Mouse (Mus musculus): ENCODE measurements around the gene Ankrd13d. TPM values are rescaled to one million over a fixed set of nuclear protein-coding genes. Genes with fewer than 3 reads are reported as not detected.

Ankrd13d gene
- polyA plus RNA-seq (2014; fragmentation: Nextera tagmentation; extraction: Ambion mirVana) = 8.6 and 11.0 TPM in 2 replicates

DNA sequence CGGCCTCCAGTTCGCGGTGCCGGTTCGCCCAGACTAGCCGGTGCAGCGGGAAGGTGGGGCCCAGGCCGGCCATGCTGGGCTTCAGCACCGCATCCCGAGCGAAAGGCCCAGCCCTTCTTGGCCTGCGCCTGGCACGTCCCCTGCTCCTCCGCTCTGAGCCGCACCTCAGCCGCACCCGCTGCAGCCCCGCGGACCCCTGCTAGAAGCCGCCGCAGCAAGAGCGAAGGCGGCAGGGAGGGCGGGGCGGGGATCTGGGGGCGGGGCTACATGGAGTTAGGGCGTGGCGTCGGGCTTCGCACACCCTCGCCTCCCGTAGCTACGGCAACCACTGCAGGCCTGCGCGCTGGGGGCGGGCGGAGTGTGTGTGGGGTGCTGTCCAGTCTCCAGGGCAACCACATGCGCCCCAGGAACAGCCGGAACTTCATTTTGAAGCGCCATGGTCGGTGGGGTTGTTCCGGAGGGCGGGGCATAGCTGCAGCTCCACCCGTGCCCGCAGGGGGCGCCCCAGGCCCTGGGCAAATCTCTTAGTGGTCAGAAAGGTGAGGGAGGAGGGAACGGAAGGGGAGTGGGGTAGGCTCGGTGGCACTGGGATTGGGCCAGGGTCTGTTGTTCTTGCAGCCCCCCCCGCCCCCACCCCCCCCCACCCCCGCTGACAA, at the start of gene Ankrd13d:
Gene Ankrd13d, minus strand, starts transcription at position 240 of the 656 bp plus-strand sequence.
- H3K4me2 ChIP-seq (replicated peaks; ENCODE audit: low read depth, low read length) = peak within 1 kb of the TSS; percentile 76
- 0 out of 2 replicates have a peak, but pooled peaks cover 3% of the 10 kb centered on the region for H3K4me1 ChIP-seq (replicated peaks; ENCODE audit: control insufficient read depth, insufficient read depth, low read length)
- peaks cover 5% of the 10 kb centered on the region for H3K36me3 ChIP-seq (ENCODE audit: control insufficient read depth, insufficient read depth, low read length)
- no peaks in the 10 kb centered on the region for H3K9me3 ChIP-seq (ENCODE audit: control insufficient read depth, low read length)
- H3K27ac ChIP-seq (ENCODE audit: low read depth, low read length) = no peak within 1 kb of the TSS
- ATAC-seq (ENCODE audit: low FRiP score) = peak; percentile 96
- peak within 1 kb of the TSS; percentile 53 for H3K4me3 ChIP-seq (ENCODE audit: low read depth, low read length)
- DNase-seq (ENCODE audit: low spot score) = peak; percentile 92
- under 1% methylated on average over 43 of the region's 50 CpGs for WGBS
- peak within 1 kb of the TSS; percentile 66 for H3K9ac ChIP-seq (ENCODE audit: low read depth, low read length)
- H3K27me3 ChIP-seq (ENCODE audit: control insufficient read depth, insufficient read depth, low read length) = no peaks in the 10 kb centered on the region

DNA sequence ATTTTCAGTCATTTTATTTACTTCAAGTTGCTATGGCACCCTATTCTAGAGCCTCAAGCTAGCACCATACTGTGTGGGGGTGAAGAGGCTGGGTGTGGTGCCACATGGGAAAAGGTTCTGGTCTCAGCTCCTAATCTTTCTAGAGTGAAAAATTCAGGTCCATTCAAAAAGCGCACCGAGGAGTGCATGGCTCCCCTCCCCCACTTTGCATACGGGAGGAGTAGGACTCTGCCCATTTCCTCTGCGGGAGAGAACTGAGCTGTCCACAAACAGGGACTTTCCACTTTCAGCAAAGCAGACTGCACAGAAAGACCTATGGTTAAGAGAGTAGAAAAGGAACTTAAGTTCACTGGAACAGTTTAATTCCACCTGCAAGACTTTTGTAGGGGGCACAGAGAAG, 49.7 kb upstream of the Ankrd13d start:
- ATAC-seq (ENCODE audit: low FRiP score) = no peak

DNA sequence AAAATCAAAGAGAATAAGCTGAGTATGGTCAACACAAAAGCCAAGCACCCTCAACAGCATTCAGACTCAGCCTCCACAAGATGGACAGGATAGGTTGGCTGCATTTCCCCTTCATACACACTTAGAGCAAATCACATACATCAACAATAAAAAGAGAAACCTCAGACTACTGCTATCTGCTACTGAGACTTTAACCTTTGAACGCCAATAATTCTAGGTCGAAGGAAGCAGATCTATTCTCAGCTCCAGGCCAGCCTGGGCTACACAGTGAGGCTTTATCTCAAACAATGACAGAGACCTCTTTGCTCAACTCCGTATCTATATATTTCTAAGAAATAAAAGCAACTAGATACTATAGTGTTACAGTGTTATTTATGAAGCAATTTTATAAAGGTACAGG, 48.3 kb upstream of the Ankrd13d start:
- no peaks in the 10 kb centered on the region for H3K27me3 ChIP-seq (ENCODE audit: control insufficient read depth, insufficient read depth, low read length)
- no peak for ATAC-seq (ENCODE audit: low FRiP score)
- peaks cover 9% of the 10 kb centered on the region for H3K36me3 ChIP-seq (ENCODE audit: control insufficient read depth, insufficient read depth, low read length)
- no peaks in the 10 kb centered on the region for H3K9me3 ChIP-seq (ENCODE audit: control insufficient read depth, low read length)
- WGBS = 92% methylated on average over 3 of the region's 3 CpGs
- DNase-seq (ENCODE audit: low spot score) = no peak
- H3K9ac ChIP-seq (ENCODE audit: low read depth, low read length) = no peak overlapping the region
- no peak overlapping the region for H3K27ac ChIP-seq (ENCODE audit: low read depth, low read length)
- peaks cover 2% of the 10 kb centered on the region; the same call in 1 of the 2 replicates for H3K4me1 ChIP-seq (replicated peaks; ENCODE audit: control insufficient read depth, insufficient read depth, low read length)
- H3K4me2 ChIP-seq (replicated peaks; ENCODE audit: low read depth, low read length) = no peak overlapping the region
- no peak overlapping the region for H3K4me3 ChIP-seq (ENCODE audit: low read depth, low read length)

More for the DNA sequence above, 49.7 kb upstream of the Ankrd13d start:
- peaks cover 7% of the 10 kb centered on the region for H3K36me3 ChIP-seq (ENCODE audit: control insufficient read depth, insufficient read depth, low read length)
- peaks cover 2% of the 10 kb centered on the region; the same call in 1 of the 2 replicates for H3K4me1 ChIP-seq (replicated peaks; ENCODE audit: control insufficient read depth, insufficient read depth, low read length)
- H3K27ac ChIP-seq (ENCODE audit: low read depth, low read length) = no peak overlapping the region
- H3K4me3 ChIP-seq (ENCODE audit: low read depth, low read length) = peak overlapping the region; percentile 62
- H3K4me2 ChIP-seq (replicated peaks; ENCODE audit: low read depth, low read length) = peak overlapping the region; percentile 61
- H3K9me3 ChIP-seq (ENCODE audit: control insufficient read depth, low read length) = no peaks in the 10 kb centered on the region
- 4% methylated on average over 4 of the region's 4 CpGs for WGBS
- peak overlapping the region; percentile 70 for H3K9ac ChIP-seq (ENCODE audit: low read depth, low read length)
- DNase-seq (ENCODE audit: low spot score) = peak; percentile 70
- H3K27me3 ChIP-seq (ENCODE audit: control insufficient read depth, insufficient read depth, low read length) = no peaks in the 10 kb centered on the region

DNA sequence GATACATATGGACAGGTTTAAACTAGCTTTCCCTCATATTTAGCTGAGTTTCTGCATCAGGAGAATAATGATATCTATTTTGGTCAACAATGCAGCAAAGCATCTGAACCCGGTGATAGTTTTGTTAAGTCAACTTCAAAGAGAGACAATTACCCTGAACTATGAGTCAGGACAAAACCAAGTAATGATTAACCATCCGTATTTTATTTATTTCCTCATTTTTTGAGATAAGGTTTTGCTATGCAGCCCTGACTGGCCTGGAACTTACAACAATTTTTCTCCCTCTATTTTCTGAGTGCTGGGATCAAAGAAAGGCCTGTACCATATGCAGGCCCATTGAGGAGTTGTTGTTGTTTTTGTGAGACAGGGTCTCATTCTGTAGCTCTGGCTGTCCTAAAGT, 47.7 kb upstream of the Ankrd13d start:
- H3K4me3 ChIP-seq (ENCODE audit: low read depth, low read length) = no peak overlapping the region
- WGBS = 94% methylated on average over 2 of the region's 2 CpGs
- no peaks in the 10 kb centered on the region for H3K9me3 ChIP-seq (ENCODE audit: control insufficient read depth, low read length)
- H3K27ac ChIP-seq (ENCODE audit: low read depth, low read length) = no peak overlapping the region
- peaks cover 13% of the 10 kb centered on the region for H3K36me3 ChIP-seq (ENCODE audit: control insufficient read depth, insufficient read depth, low read length)
- H3K27me3 ChIP-seq (ENCODE audit: control insufficient read depth, insufficient read depth, low read length) = no peaks in the 10 kb centered on the region
- ATAC-seq (ENCODE audit: low FRiP score) = no peak
- H3K9ac ChIP-seq (ENCODE audit: low read depth, low read length) = no peak overlapping the region
- no peak overlapping the region for H3K4me2 ChIP-seq (replicated peaks; ENCODE audit: low read depth, low read length)
- peaks cover 2% of the 10 kb centered on the region; the same call in 1 of the 2 replicates for H3K4me1 ChIP-seq (replicated peaks; ENCODE audit: control insufficient read depth, insufficient read depth, low read length)
- no peak for DNase-seq (ENCODE audit: low spot score)

DNA sequence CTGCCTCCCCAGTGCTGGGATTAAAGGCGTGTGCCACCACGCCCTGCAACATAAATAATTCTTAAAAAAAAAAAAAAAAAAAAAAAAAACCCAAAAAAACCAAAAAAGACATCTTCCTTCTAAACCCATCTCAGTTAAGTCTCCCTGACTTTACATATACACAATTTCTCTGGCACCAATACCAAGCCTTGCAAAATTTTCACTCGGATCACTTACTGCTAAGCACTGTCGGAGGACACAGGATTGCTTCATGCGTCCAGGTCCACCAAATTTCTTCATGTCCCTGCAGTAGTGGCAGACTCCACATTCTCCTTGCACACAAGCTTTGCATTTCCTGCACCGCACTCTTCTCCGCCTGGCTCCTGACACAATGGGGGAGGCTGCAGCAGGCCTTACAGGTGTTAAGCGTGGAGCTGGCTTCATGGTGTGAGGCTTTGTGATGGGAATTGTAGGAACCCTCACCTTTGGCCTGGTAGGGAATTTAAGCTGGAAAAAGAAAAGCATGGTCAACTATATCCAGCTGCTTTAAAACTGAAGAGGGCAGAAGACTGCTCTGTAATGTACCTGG, 45.9 kb upstream of the Ankrd13d start:
- no peaks in the 10 kb centered on the region for H3K27me3 ChIP-seq (ENCODE audit: control insufficient read depth, insufficient read depth, low read length)
- H3K9ac ChIP-seq (ENCODE audit: low read depth, low read length) = no peak overlapping the region
- H3K27ac ChIP-seq (ENCODE audit: low read depth, low read length) = no peak overlapping the region
- ATAC-seq (ENCODE audit: low FRiP score) (no peak), DNase-seq (ENCODE audit: low spot score) (no peak)
- 94% methylated on average over 8 of the region's 8 CpGs for WGBS
- no peak overlapping the region for H3K4me3 ChIP-seq (ENCODE audit: low read depth, low read length)
- no peak overlapping the region for H3K4me2 ChIP-seq (replicated peaks; ENCODE audit: low read depth, low read length)
- no peaks in the 10 kb centered on the region for H3K9me3 ChIP-seq (ENCODE audit: control insufficient read depth, low read length)
- peaks cover 2% of the 10 kb centered on the region; the same call in 1 of the 2 replicates for H3K4me1 ChIP-seq (replicated peaks; ENCODE audit: control insufficient read depth, insufficient read depth, low read length)
- peaks cover 13% of the 10 kb centered on the region for H3K36me3 ChIP-seq (ENCODE audit: control insufficient read depth, insufficient read depth, low read length)

DNA sequence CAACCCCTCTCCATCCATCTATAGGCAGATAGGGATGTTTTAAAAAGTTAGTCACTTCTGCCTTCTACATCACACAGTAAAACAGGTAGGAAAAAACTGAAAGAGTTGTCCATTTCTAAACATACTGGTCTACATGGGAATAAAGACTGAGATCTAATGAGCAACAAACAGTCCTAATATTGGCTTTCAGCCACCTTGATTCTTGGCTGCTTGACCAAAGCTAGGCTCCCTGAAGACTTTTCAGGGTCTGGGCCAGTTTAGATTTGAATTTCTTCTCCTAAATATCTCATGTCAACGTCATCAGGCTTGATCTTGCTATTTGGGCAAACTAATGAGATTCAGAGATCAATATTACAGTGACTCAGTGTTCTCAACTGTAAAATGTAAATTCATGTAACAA, 43.9 kb upstream of the Ankrd13d start:
- Histone ChIP-seq H3K27ac (ENCODE audit: low read depth, low read length) (no peak overlapping the region), H3K4me1 (replicated peaks; ENCODE audit: control insufficient read depth, insufficient read depth, low read length) (peaks cover under 1% of the 10 kb centered on the region; the same call in 1 of the 2 replicates), H3K36me3 (ENCODE audit: control insufficient read depth, insufficient read depth, low read length) (peaks cover 15% of the 10 kb centered on the region), H3K9me3 (ENCODE audit: control insufficient read depth, low read length) (no peaks in the 10 kb centered on the region), H3K4me2 (replicated peaks; ENCODE audit: low read depth, low read length) (no peak overlapping the region), H3K9ac (ENCODE audit: low read depth, low read length) (no peak overlapping the region), H3K4me3 (ENCODE audit: low read depth, low read length) (no peak overlapping the region), H3K27me3 (ENCODE audit: control insufficient read depth, insufficient read depth, low read length) (no peaks in the 10 kb centered on the region)
- WGBS = 89% methylated on average over 1 of the region's 1 CpGs
- no peak for ATAC-seq (ENCODE audit: low FRiP score)
- DNase-seq (ENCODE audit: low spot score) = no peak

DNA sequence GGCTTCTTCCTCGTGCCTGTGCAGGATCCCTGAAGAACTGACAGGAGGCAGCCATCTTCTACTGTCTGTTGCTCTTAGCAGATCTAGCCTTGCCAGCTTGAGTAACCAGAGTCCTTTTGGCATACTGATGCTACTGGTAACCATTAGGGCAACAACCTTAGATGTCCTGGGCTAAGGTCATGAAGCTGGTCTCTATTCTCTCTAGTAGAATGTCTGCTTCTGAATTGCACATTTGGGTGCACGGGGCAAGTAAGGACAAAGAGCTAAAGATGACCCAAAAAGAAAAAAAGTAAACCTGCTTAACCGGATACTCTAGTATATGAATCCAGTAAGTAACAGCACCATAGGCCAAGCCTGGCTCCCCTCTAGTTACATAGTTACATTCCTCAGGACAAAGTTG, 43.2 kb upstream of the Ankrd13d start:
- ATAC-seq (ENCODE audit: low FRiP score) (no peak), DNase-seq (ENCODE audit: low spot score) (no peak)
- Histone ChIP-seq H3K4me3 (ENCODE audit: low read depth, low read length) (no peak overlapping the region), H3K27ac (ENCODE audit: low read depth, low read length) (no peak overlapping the region), H3K4me1 (replicated peaks; ENCODE audit: control insufficient read depth, insufficient read depth, low read length) (no peaks in the 10 kb centered on the region), H3K9me3 (ENCODE audit: control insufficient read depth, low read length) (no peaks in the 10 kb centered on the region), H3K27me3 (ENCODE audit: control insufficient read depth, insufficient read depth, low read length) (no peaks in the 10 kb centered on the region), H3K9ac (ENCODE audit: low read depth, low read length) (no peak overlapping the region), H3K4me2 (replicated peaks; ENCODE audit: low read depth, low read length) (no peak overlapping the region), H3K36me3 (ENCODE audit: control insufficient read depth, insufficient read depth, low read length) (peaks cover 16% of the 10 kb centered on the region)
- WGBS = 87% methylated on average over 3 of the region's 3 CpGs

DNA sequence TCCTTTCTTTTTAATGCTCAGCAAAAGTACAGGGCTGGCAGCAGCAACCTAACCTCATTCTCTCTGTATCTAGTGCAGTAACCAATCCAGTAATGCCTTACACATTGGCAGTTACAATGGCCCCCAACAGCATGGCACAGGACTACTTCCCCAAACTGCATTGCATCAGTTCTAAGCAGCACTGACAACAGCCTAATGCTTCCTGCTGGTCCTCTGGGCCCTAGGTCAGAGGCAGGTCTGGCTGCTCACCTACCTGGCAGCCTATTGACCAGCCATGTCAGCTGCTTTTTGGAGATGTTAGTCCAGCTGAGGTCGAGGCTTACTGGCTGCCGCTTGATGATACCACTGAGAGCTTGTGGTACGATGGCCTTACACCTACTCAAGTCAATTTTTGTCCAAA, 39.2 kb upstream of the Ankrd13d start:
- Histone ChIP-seq H3K4me3 (ENCODE audit: low read depth, low read length) (no peak overlapping the region), H3K36me3 (ENCODE audit: control insufficient read depth, insufficient read depth, low read length) (peaks cover 29% of the 10 kb centered on the region), H3K4me2 (replicated peaks; ENCODE audit: low read depth, low read length) (no peak overlapping the region), H3K9me3 (ENCODE audit: control insufficient read depth, low read length) (no peaks in the 10 kb centered on the region), H3K27me3 (ENCODE audit: control insufficient read depth, insufficient read depth, low read length) (no peaks in the 10 kb centered on the region), H3K27ac (ENCODE audit: low read depth, low read length) (no peak overlapping the region), H3K4me1 (replicated peaks; ENCODE audit: control insufficient read depth, insufficient read depth, low read length) (no peaks in the 10 kb centered on the region), H3K9ac (ENCODE audit: low read depth, low read length) (no peak overlapping the region)
- DNase-seq (ENCODE audit: low spot score) = no peak
- 92% methylated on average over 3 of the region's 3 CpGs for WGBS
- ATAC-seq (ENCODE audit: low FRiP score) = no peak

DNA sequence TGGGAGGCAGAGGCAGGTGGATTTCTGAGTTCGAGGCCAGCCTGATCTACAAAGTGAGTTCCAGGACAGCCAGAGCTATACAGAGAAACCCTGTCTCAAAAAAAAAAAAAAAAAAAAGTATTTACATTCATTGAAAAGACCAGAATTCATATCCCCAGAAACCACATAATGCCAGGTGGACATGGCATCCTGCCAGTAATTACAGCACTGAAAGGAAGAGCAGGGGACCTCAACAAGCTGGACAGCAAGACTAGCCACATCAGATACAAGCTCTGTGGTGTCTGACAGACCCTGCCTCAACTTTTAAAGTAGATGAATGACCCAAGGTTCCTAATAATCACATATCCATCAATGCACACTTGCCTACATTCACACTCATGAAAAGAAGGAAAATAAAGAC, 38.7 kb upstream of the Ankrd13d start:
- ATAC-seq (ENCODE audit: low FRiP score) (no peak), DNase-seq (ENCODE audit: low spot score) (no peak)
- Histone ChIP-seq H3K9me3 (ENCODE audit: control insufficient read depth, low read length) (no peaks in the 10 kb centered on the region), H3K4me1 (replicated peaks; ENCODE audit: control insufficient read depth, insufficient read depth, low read length) (no peaks in the 10 kb centered on the region), H3K9ac (ENCODE audit: low read depth, low read length) (no peak overlapping the region), H3K36me3 (ENCODE audit: control insufficient read depth, insufficient read depth, low read length) (peaks cover 30% of the 10 kb centered on the region), H3K27ac (ENCODE audit: low read depth, low read length) (no peak overlapping the region), H3K27me3 (ENCODE audit: control insufficient read depth, insufficient read depth, low read length) (no peaks in the 10 kb centered on the region), H3K4me3 (ENCODE audit: low read depth, low read length) (no peak overlapping the region), H3K4me2 (replicated peaks; ENCODE audit: low read depth, low read length) (no peak overlapping the region)
- 67% methylated on average over 1 of the region's 1 CpGs for WGBS

Measured in hindbrain, embryonic 11.5 days (tissue).